In the genomic region with DNA sequence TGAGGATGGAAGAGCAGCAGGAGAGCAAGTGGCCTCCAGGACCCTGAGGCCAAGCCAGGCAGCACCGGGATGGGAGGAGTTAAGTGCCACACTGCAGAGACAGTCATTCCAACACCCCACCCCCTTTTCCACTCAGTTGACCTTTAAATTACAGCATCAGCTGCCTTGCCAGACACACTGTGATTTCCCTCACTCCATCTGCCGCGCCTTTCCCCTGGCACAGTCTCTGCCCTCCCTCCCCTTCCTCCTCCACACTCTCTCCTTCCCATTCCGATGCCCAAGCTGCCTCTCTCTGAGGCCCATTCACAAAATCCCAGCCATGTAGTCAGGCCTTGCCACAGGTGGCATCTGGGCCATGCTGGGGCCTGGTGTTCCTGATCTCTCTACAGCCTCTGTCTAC, we compare ENCODE assay signal across 8 mouse cellular contexts.
DNase-seq lines count a peak whose midpoint lies in the region.

No protein-coding gene starts in this region.

- DNase-seq in heart, adult 11 months: peak; percentile 89
- DNase-seq in heart, adult 8-10 months (ENCODE audit: low spot score): no peak
- peak; percentile 45 for DNase-seq in brain, embryonic 18.5 days (ENCODE audit: low read depth, low spot score)
- peak; percentile 49 to 62 for DNase-seq in frontal cortex, postnatal 10 days (ENCODE audit: low spot score in 2 of 2)
- peak; percentile 18 for DNase-seq in left cerebral cortex, adult 11 months (ENCODE audit: low spot score)
- peak; percentile 59 for DNase-seq in right cerebral cortex, postnatal 14 days
- no peak for DNase-seq in thymus, postnatal 36 days
- DNase-seq in urinary bladder, postnatal 25 days (ENCODE audit: low spot score): no peak

Comparison
In these comparisons a context has a peak if more than half of its experiments do, and no peak if none do; other contexts are left out.
1. DNase-seq: peak in heart, adult 11 months (single experiment), brain, embryonic 18.5 days (single experiment), frontal cortex, postnatal 10 days (2 of 2), left cerebral cortex, adult 11 months (single experiment) and right cerebral cortex, postnatal 14 days (single experiment); none in heart, adult 8-10 months (single experiment), thymus, postnatal 36 days (0 of 2) and urinary bladder, postnatal 25 days (single experiment).